Mouse (Mus musculus): ENCODE data around the gene Dnaaf2.
"Not testable (repeated sequence)": the region's sequence is repeated elsewhere in the genome, so short reads cannot be mapped to it uniquely, and the experiment has no call there.

The Dnaaf2 gene

DNA sequence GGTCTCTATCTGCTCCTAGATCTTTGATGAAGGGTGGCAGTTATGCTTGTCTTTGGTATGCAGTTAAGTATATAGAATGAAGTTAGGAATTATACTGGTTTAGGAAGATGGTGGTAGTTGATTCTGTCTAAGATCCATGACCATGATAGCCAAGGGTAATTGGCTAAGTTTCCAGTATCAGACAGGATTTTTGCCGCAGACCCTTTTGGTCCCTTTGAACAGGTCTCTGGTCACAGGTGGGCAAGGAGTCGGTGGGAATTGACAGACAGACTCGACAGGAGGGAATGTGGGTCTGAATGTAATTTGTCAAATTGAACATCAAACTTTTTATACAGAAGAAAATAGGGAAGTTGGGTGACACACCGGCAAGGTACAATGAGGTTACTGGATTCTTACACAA lies 34.6 kb downstream of the Dnaaf2 start:
- not testable (repeated sequence) for DNase-seq

DNA sequence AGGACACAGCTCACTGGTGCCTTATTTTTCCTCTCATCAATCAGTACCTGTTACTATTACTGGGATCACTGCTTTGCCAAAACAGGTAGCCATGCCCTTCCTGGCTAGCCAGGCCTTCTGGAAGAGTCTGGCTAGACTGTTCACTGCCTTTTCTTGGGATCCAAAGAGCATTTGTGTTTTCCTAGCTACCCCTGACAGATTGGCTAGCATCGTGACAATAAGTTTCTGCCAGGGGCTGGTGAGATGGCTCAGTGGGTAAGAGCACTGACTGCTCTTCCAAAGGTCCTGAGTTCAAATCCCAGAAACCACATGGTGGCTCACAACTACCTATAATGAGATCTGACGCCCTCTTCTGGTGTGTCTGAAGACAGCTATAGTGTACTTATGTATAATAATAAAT lies 37.6 kb downstream of the Dnaaf2 start:
- DNase-seq: not testable (repeated sequence)

DNA sequence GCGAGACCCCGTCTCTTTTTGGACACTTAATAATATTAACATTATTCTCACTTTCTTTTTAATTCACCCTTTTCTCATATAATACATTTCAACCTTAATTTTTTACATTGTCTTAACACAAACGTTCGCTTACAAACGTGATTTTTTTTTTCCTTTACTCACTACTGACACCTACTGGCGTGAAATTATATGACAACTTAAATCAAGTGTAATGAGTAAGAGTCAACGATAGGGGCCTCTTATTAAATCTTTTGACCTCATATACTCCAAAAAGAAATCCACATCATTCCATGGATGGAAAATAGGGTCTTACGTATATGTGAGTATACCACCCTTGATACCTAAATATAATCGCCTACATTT lies 38.7 kb downstream of the Dnaaf2 start:
- DNase-seq: no peak

DNA sequence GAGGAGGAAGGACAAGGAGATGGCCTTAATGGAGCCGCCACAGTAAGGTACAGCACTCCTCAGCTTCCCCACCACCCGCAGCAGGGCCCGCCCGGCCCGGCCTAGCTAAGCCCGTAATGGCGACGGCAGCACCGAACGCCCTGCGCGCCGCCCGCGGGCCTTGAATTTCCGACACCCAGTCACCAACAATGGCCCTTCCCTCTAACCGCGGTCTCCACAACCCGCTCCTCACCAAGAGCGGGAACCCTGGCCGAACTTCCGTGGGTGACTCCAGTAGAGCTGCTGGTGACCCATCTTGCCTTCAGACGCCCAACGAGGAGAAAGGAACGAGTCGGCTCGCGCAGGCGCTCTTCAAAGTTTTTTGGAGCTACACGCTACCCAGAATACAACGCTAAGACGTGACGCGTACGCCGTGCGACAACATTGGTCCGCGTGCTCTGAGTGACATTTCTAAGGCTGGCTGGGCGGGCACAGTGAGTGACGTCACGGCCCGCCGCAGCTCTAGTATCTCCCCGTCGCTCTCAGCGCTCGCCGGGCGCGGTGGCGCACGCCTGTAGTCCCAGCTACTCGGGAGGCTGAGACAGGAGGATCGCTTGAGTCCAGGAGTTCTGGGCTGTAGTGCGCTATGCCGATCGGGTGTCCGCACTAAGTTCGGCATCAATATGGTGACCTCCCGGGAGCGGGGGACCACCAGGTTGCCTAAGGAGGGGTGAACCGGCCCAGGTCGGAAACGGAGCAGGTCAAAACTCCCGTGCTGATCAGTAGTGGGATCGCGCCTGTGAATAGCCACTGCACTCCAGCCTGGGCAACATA lies 39.3 kb downstream of the Dnaaf2 start, which contains the start of gene Rps29:
Rps29 (minus strand) TSS at position 422 of the 813 bp plus-strand sequence.
- peak; percentile 98 for DNase-seq

DNA sequence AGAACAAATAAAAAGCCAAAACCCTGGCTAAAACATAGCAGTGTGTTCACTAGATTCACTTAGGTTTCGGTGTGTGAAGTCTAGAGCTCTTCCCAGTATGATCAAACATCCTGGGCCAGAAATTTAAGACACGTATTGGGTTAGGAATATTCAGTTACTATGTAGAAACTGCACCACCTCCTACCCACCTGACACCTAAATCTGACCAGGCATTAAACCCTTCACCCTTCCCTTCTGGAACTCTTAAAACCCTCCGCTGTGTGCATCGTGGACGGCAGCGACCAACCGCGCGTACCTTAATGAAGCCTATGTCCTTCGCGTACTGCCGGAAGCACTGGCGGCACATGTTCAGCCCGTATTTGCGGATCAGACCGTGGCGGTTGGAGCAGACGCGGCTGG lies 39.9 kb downstream of the Dnaaf2 start:
- no peak for DNase-seq

DNA sequence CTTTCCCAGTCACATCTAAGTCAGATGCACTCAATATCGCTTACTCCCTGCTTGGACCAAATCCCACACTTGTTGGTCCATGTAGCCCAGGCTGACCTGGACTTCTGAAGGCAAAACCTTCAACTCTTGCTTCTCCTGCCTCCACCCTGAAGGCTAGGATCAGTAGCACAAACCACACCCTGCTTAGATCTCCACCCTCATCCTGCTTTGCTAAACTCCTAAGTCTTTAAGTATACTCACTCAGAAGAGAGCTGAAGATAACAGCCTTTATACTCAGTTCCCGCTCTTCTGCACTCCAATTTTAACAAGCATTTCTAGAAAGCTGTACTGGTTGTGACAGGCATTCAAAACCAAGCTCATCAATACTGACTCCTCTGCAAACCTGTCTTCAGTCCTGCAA lies 41.1 kb downstream of the Dnaaf2 start:
- DNase-seq: no peak

DNA sequence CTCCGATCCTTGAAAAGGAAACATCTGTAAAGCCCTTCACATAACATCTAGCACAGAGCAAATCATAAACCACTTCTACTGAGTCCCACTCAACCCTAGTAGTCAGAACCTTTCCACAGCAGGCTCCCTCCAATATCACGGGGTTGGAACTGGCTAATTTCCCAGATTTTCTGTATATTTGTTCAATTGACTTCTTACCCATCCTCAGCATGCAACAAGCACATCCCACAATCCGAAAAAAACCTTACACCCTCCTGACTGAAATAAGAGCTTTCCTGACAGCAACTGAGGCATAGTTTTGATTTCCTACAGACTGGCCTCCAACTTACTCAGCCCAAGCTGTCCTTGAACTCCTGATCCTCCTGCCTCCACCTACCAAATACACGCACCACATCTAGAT lies 41.8 kb downstream of the Dnaaf2 start:
- DNase-seq: no peak

DNA sequence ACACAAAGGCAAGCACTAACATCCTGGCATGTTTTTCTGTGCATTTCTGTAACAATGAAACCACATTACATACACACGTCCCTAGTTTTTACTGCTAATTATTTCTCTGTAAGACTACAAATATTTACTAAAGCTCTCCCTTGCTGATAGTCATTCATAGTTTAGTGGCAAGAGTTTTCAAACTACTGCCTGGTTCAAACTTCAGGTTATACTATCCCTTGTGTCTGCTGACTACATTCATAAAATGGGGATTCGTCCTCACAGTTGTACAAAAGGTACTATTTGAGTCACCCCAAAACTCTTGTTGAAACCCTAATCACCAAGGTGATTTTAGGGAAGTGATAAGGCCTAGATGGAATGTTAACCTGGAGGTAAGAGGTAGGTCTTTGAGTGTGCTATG lies 42.3 kb downstream of the Dnaaf2 start:
- no peak for DNase-seq

DNA sequence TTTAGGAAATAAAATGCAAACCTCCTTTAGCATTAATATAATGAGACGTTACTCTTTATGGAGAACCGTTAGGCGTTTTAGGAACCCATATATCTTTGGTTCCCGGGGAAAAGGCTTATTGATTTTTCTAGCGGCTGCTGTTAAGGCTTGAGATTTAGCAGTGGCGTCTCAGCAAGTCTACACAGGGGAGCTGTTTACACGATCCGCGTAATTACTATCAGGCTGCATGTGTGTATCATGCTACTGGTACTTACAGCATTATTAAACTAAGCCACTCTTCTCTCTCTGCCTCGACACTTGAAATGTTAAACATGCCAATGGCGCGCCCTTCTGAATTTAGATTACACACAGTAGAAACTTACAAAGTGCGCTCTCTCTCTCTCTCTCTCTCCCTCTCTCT lies 48.2 kb downstream of the Dnaaf2 start:
- no peak for DNase-seq

DNA sequence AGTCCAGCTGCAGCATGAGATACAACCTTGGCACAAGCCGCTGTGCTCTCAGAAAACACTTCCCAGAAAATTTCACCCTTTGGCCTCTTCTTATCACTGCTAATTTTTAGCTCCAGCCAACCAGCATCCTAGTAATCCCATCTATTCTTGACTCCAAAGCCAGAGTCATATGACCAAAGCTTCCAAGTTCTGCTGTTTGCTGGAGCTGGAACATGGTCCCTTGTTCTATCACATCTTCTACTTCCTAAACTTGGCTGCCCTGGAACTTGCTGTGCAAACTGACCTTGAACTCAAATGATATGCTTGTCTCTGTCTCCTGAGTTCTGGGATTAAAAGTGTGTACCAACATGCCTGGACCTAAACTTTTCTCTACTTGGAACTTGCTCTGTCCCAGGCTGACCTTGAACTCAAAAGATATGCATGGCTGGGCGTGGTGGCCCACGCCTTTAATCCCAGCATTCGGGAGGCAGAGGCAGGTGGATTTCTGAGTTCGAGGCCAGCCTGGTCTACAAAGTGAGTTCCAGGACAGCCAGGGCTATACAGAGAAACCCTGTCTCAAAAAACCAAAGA lies 51.0 kb downstream of the Dnaaf2 start:
- no peak for DNase-seq

DNA sequence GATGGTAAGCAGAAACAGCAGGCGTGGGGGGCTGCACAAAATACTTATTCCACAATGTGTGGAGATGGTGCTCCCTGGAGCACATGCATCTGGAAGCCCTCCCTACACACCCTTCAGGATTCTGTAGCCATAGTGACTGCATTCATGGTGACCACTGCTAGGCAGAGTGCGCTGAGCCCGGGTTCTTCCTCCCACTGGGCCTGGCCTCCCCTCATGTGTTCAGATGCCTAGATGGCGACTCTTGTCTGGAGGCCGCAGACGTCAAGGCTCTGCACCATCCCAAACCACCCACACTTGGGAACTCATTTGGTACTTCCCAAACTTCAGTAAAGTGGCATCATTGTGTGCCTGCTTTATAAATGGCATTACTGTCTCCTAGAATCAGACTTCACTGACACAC lies 54.8 kb downstream of the Dnaaf2 start:
- no peak for DNase-seq

DNA sequence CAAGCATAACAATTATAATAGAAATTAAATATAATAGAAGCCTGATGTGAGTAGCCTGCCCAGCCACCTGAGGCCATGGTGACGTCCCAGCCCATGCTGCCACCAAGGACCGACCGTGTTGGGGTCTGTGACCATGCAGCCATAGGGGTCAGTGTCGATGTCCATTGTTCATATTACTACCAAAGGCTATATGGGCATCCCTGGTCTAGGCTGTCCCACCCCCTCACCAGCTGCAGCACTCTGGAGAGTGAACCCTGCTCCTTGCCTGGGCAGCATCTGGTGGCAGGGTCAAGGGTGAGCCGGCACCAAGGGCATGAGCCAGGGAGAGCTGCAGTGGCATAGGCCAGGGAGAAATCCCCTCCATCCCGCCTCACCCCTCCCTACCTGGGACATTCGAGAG lies 58.4 kb downstream of the Dnaaf2 start:
- no peak for DNase-seq

DNA sequence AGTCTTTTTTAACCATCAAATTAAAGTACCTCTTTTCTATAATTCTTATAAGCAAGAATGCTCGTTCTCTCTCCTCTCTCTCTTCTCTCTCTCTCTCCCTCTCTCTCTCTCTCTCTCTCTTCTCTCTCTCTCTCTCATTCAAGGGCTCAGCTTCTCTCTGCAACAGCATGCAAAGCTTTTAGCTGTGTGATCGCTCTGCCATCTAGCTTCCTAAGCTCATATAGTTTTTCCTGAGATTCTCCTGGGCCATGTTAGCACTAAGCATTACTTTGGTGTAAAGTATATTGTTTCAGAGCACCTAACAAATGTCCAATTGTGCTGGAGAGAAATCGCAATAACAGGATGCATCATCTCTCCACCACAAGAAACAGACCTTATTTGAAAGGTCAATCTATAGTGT lies 59.0 kb downstream of the Dnaaf2 start:
- no peak for DNase-seq

All from kidney, postnatal 10 days (tissue).